Mouse (Mus musculus) stomach, postnatal 0 days (tissue): ENCODE results near the gene Gal. TPM values are rescaled to one million over a fixed set of nuclear protein-coding genes. Genes with fewer than 3 reads are reported as not detected.

ENCODE experiments used
- ATAC-seq: fragments of 200-750 bp; cut with Nextera tagmentation; 2 replicates; pipeline ENCODE4 v1.8.0; 2017; ENCODE audit not compliant: low FRiP score, low TSS enrichment
- DNase-seq: peaks from one replicate; pipeline ENCODE4 v3.0.0-alpha.2; 2016; ENCODE audit warnings: low spot score
- H3K27ac ChIP-seq: fragments of 300-500 bp; sonication (generic); replicated peaks from 2 replicates; pipeline ENCODE4 v1.5.1; 2014; ENCODE audit warnings: mild to moderate bottlenecking, control low read depth
- H3K27me3 ChIP-seq: fragments of 300-500 bp; sonication (generic); 2 replicates; pipeline ENCODE4 v1.6.1; 2014; ENCODE audit warnings: low read length; ENCODE audit not compliant: control insufficient read depth, insufficient read depth
- H3K36me3 ChIP-seq: fragments of 300-500 bp; sonication (generic); 2 replicates; pipeline ENCODE4 v1.6.1; 2014; ENCODE audit warnings: low read length, mixed read lengths; ENCODE audit not compliant: control insufficient read depth, insufficient read depth
- H3K4me1 ChIP-seq: fragments of 300-500 bp; sonication (generic); replicated peaks from 2 replicates; pipeline ENCODE4 v1.6.1; 2014; ENCODE audit warnings: antibody characterized with exemption; ENCODE audit not compliant: control insufficient read depth, insufficient read depth
- H3K4me2 ChIP-seq: fragments of 300-500 bp; sonication (generic); replicated peaks from 2 replicates; pipeline ENCODE4 v1.6.1; 2014; ENCODE audit warnings: low read depth, mild to moderate bottlenecking, control low read depth, moderate library complexity
- H3K4me3 ChIP-seq: fragments of 300-500 bp; sonication (generic); 2 replicates; pipeline ENCODE4 v1.5.1; 2014; ENCODE audit warnings: low read depth, low read length, control low read depth
- H3K9ac ChIP-seq: fragments of 300-500 bp; sonication (generic); 2 replicates; pipeline ENCODE4 v1.6.1; 2014; ENCODE audit warnings: mild to moderate bottlenecking, low read length, control low read depth, mixed read lengths
- H3K9me3 ChIP-seq: fragments of 300-500 bp; sonication (generic); 2 replicates; pipeline ENCODE4 v1.6.1; 2016; ENCODE audit warnings: low read length; ENCODE audit not compliant: control insufficient read depth
- CTCF ChIP-seq: IDR thresholded peaks from 2 replicates; pipeline ENCODE4 v1.5.1; 2016; ENCODE audit warnings: antibody characterized with exemption, low read depth, mild to moderate bottlenecking, moderate library complexity
- EP300 ChIP-seq: optimal IDR thresholded peaks from 2 replicates; pipeline ENCODE3; 2016; ENCODE audit warnings: antibody characterized with exemption
- WGBS: fragments of 180-500 bp; shearing (Covaris S2); extraction: QIAGEN DNeasy Blood & Tissue Kit; methylation state at CpG from one replicate; pipeline ENCODE4 v1.1.7; 2014; 5-methylcytosine and 5-hydroxymethylcytosine counted together
- polyA plus RNA-seq: library from polyadenylated mRNA; unstranded; fragments of >200 nt; fragmentation: Nextera tagmentation; extraction: Ambion mirVana; gene quantifications from 2 replicates; pipeline ENCODE4 v1.2.1, GENCODE M21; 2015

The Gal gene
- polyA plus RNA-seq = 10.2 and 11.8 TPM in 2 replicates

- no peak for TF ChIP-seq EP300
- TF ChIP-seq CTCF = no peak
- Histone ChIP-seq H3K4me3 (peak within 1 kb of the TSS; percentile 25; the same call in 1 of the 2 replicates), H3K27me3 (no peaks in the 10 kb centered on the region; the same call in 1 of the 2 replicates), H3K9me3 (no peaks in the 10 kb centered on the region), H3K36me3 (no peaks in the 10 kb centered on the region), H3K4me1 (peaks cover 2% of the 10 kb centered on the region; the same call in 1 of the 2 replicates), H3K9ac (peak within 1 kb of the TSS; percentile 23; the same call in 1 of the 2 replicates), H3K27ac (no peak within 1 kb of the TSS), H3K4me2 (peak within 1 kb of the TSS; percentile 47)
- ATAC-seq (peak; percentile 44), DNase-seq (peak; percentile 32)
- 3% methylated on average over 36 of the region's 37 CpGs for WGBS
These were observed at the start of gene Gal for GRCm38 (mm10) chr19:3414268-3414733. Gal (minus strand) TSS chr19:3414544.

- no peak overlapping the region for H3K4me3 ChIP-seq
- no peaks in the 10 kb centered on the region for H3K27me3 ChIP-seq
- no peak overlapping the region for H3K4me2 ChIP-seq
- DNase-seq (no peak), ATAC-seq (no peak)
- H3K4me1 ChIP-seq = no peaks in the 10 kb centered on the region
- H3K9me3 ChIP-seq = no peaks in the 10 kb centered on the region
- no peak overlapping the region for H3K9ac ChIP-seq
- 66% methylated on average over 3 of the region's 3 CpGs for WGBS
- peaks cover 36% of the 10 kb centered on the region for H3K36me3 ChIP-seq
- TF ChIP-seq CTCF = no peak
- no peak for TF ChIP-seq EP300
- H3K27ac ChIP-seq = peak overlapping the region; percentile 49
These were observed 45.6 kb upstream of the Gal start for GRCm38 (mm10) chr19:3459986-3460385.

DNA sequence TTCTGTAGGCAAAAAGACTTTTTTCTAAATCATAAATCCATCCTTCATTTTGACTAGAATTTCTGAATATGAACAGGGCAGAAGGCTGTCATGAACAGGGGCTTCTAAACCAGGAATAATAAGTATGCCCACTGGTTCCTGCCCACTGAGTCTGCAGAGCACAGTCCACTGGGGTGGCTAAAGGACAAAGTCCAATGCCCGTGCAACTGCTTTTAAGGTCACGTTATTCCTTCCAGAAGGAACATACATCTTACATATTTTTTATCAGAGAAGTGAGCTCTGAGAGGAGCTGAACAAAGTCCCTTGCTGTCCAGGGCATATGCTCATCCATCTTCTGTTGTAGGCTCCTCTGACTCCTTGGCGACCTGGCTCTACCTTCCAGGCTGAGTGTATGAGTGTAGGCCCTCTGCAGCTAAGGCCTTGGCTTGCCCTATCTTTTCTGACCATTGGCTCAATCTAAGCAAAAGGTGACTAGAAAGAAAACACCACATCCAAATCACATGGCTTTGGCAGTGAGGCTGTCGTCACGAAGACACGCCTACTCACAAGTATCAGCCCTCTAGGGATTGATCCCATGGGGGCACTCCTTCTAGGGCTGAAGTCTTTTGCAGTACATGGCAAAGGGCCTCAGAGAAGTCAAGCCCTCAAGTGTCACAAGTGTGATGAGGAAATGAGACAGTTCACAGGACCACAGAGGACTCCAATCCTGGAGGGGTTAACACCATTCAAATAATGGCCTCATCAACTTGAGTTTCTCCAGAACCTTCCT, 44.2 kb upstream of the Gal start:
- DNase-seq (no peak), ATAC-seq (no peak)
- Histone ChIP-seq H3K4me2 (no peak overlapping the region), H3K9me3 (no peaks in the 10 kb centered on the region), H3K27me3 (no peaks in the 10 kb centered on the region), H3K27ac (no peak overlapping the region), H3K4me3 (no peak overlapping the region), H3K9ac (no peak overlapping the region), H3K4me1 (no peaks in the 10 kb centered on the region), H3K36me3 (peaks cover 29% of the 10 kb centered on the region)
- TF ChIP-seq EP300 (no peak), CTCF (no peak)
- WGBS = 83% methylated on average over 6 of the region's 6 CpGs

DNA sequence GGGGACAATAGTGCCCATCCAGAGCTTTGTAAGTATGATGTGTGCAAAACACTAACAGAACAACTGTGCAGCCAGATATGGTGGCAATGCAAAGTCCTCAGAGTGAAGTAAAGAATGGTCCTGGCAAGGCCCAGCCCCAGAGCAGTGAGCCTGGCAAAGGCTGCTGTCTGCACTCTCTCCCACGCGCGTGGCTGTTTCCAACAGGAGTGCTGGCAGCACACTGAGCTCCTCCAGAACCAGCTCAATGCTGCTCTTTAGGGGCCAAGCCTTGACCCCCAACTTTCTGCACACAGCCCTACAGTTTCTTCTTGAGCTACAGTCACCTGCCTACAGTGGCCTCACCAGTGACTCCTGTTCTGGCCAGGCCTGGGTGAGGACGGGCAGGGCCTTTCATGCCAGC, 43.4 kb upstream of the Gal start:
- no peaks in the 10 kb centered on the region for H3K9me3 ChIP-seq
- peaks cover 27% of the 10 kb centered on the region for H3K36me3 ChIP-seq
- H3K4me1 ChIP-seq = no peaks in the 10 kb centered on the region
- DNase-seq (no peak), ATAC-seq (no peak)
- no peak overlapping the region for H3K4me2 ChIP-seq
- no peaks in the 10 kb centered on the region for H3K27me3 ChIP-seq
- TF ChIP-seq EP300 (no peak), CTCF (no peak)
- H3K9ac ChIP-seq = no peak overlapping the region
- 91% methylated on average over 4 of the region's 4 CpGs for WGBS
- H3K27ac ChIP-seq = no peak overlapping the region
- H3K4me3 ChIP-seq = no peak overlapping the region

- no peak for TF ChIP-seq EP300
- TF ChIP-seq CTCF = no peak
- H3K4me1 ChIP-seq = no peaks in the 10 kb centered on the region
- H3K27me3 ChIP-seq = no peaks in the 10 kb centered on the region
- peak; percentile 15; the same call in 1 of the 2 replicates for ATAC-seq
- no peak for DNase-seq
- H3K27ac ChIP-seq = no peak overlapping the region
- H3K9me3 ChIP-seq = no peaks in the 10 kb centered on the region
- H3K4me2 ChIP-seq = no peak overlapping the region
- H3K36me3 ChIP-seq = peaks cover 6% of the 10 kb centered on the region
- no peak overlapping the region for H3K4me3 ChIP-seq
- no peak overlapping the region for H3K9ac ChIP-seq
- 51% methylated on average over 6 of the region's 6 CpGs for WGBS
These were observed 37.3 kb upstream of the Gal start for GRCm38 (mm10) chr19:3451649-3452048.

GRCm38 (mm10) chr19:3451170-3451569, 36.8 kb upstream of the Gal start:
- Histone ChIP-seq H3K4me1 (no peaks in the 10 kb centered on the region), H3K27ac (no peak overlapping the region), H3K36me3 (peaks cover 6% of the 10 kb centered on the region), H3K9me3 (no peaks in the 10 kb centered on the region), H3K4me2 (no peak overlapping the region), H3K4me3 (no peak overlapping the region), H3K27me3 (no peaks in the 10 kb centered on the region), H3K9ac (no peak overlapping the region)
- peak; percentile 58 for DNase-seq
- 17% methylated on average over 6 of the region's 6 CpGs for WGBS
- peak; percentile 65 for ATAC-seq
- TF ChIP-seq EP300 (no peak), CTCF (peak; percentile 91)
